Mouse (Mus musculus) stomach, embryonic 15.5 days (tissue): ENCODE data around the gene Rgl1. TPM values are rescaled to one million over a fixed set of nuclear protein-coding genes. Genes with fewer than 3 reads are reported as not detected.

Experiments
- ATAC-seq: fragments of 200-750 bp; cut with Nextera tagmentation; 2 replicates; pipeline ENCODE4 v1.8.0; 2017; ENCODE audit warnings: low read depth, moderate number of reproducible peaks, moderate TSS enrichment; ENCODE audit not compliant: insufficient read depth, low FRiP score
- H3K27ac ChIP-seq: fragments of 300-500 bp; sonication (generic); 2 replicates; pipeline ENCODE4 v1.5.1; 2015; ENCODE audit warnings: mild to moderate bottlenecking, inconsistent platforms
- H3K27me3 ChIP-seq: fragments of 300-500 bp; sonication (generic); replicated peaks from 2 replicates; pipeline ENCODE4 v1.6.1; 2015; ENCODE audit warnings: inconsistent platforms
- H3K36me3 ChIP-seq: fragments of 300-500 bp; sonication (generic); 2 replicates; pipeline ENCODE4 v1.6.1; 2015; ENCODE audit warnings: inconsistent platforms
- H3K4me1 ChIP-seq: fragments of 300-500 bp; sonication (generic); 2 replicates; pipeline ENCODE4 v1.6.1; 2015; ENCODE audit warnings: inconsistent platforms
- H3K4me2 ChIP-seq: fragments of 300-500 bp; sonication (generic); 2 replicates; pipeline ENCODE4 v1.6.1; 2015; ENCODE audit warnings: mild to moderate bottlenecking, inconsistent platforms
- H3K4me3 ChIP-seq: fragments of 300-500 bp; sonication (generic); replicated peaks from 2 replicates; pipeline ENCODE4 v1.5.1; 2015; ENCODE audit warnings: inconsistent platforms
- H3K9ac ChIP-seq: fragments of 300-500 bp; sonication (generic); 2 replicates; pipeline ENCODE4 v1.6.1; 2015; ENCODE audit warnings: inconsistent platforms
- H3K9me3 ChIP-seq: fragments of 300-500 bp; sonication (generic); 2 replicates; pipeline ENCODE4 v1.6.1; 2016; ENCODE audit warnings: inconsistent platforms
- WGBS: fragments of 180-500 bp; shearing (Covaris S2); methylation state at CpG from one replicate; pipeline ENCODE4 v1.1.7; 2015; 5-methylcytosine and 5-hydroxymethylcytosine counted together
- polyA plus RNA-seq: library from polyadenylated mRNA; unstranded; fragments of >200 nt; fragmentation: Nextera tagmentation; extraction: Ambion mirVana; gene quantifications from 2 replicates; pipeline ENCODE4 v1.2.1, GENCODE M21; 2015

The Rgl1 gene
- polyA plus RNA-seq, 1 experiment from 2014 or later = 41.7 TPM

- Histone ChIP-seq H3K4me1 (no peaks in the 10 kb centered on the region), H3K9ac (no peak overlapping the region), H3K27ac (no peak overlapping the region), H3K4me2 (no peak overlapping the region), H3K36me3 (peaks cover 5% of the 10 kb centered on the region; the same call in 1 of the 2 replicates), H3K27me3 (no peaks in the 10 kb centered on the region), H3K9me3 (no peaks in the 10 kb centered on the region), H3K4me3 (no peak overlapping the region)
- ATAC-seq = no peak
- WGBS = 77% methylated on average over 9 of the region's 9 CpGs
Observed at GRCm38 (mm10) chr1:152526154-152526553, 240.0 kb downstream of the Rgl1 start.

- no peak; the same call in 1 of the 2 replicates for ATAC-seq
- Histone ChIP-seq H3K36me3 (peaks cover 9% of the 10 kb centered on the region; the same call in 1 of the 2 replicates), H3K27me3 (no peaks in the 10 kb centered on the region), H3K4me1 (no peaks in the 10 kb centered on the region), H3K9ac (no peak overlapping the region), H3K4me3 (no peak overlapping the region), H3K9me3 (no peaks in the 10 kb centered on the region), H3K4me2 (no peak overlapping the region), H3K27ac (no peak overlapping the region)
- 15% methylated on average over 6 of the region's 6 CpGs for WGBS
Observed at GRCm38 (mm10) chr1:152524987-152525648, 241.0 kb downstream of the Rgl1 start.

GRCm38 (mm10) chr1:152524098-152524892 is 241.9 kb downstream of the Rgl1 start:
- Histone ChIP-seq H3K9ac (no peak overlapping the region), H3K4me2 (no peak overlapping the region), H3K9me3 (no peaks in the 10 kb centered on the region), H3K4me1 (no peaks in the 10 kb centered on the region), H3K27me3 (no peaks in the 10 kb centered on the region), H3K27ac (no peak overlapping the region), H3K4me3 (no peak overlapping the region), H3K36me3 (peaks cover 10% of the 10 kb centered on the region; the same call in 1 of the 2 replicates)
- 77% methylated on average over 22 of the region's 22 CpGs for WGBS
- ATAC-seq = no peak

GRCm38 (mm10) chr1:152523292-152523691 is 242.9 kb downstream of the Rgl1 start:
- H3K4me3 ChIP-seq = no peak overlapping the region
- WGBS = 57% methylated on average over 11 of the region's 11 CpGs
- H3K9ac ChIP-seq = no peak overlapping the region
- H3K4me2 ChIP-seq = no peak overlapping the region
- no peaks in the 10 kb centered on the region for H3K9me3 ChIP-seq
- H3K4me1 ChIP-seq = no peaks in the 10 kb centered on the region
- no peaks in the 10 kb centered on the region for H3K27me3 ChIP-seq
- no peak for ATAC-seq
- no peak overlapping the region for H3K27ac ChIP-seq
- H3K36me3 ChIP-seq = 0 out of 2 replicates have a peak, but pooled peaks cover 16% of the 10 kb centered on the region

- ATAC-seq = no peak
- no peaks in the 10 kb centered on the region for H3K27me3 ChIP-seq
- no peak overlapping the region for H3K9ac ChIP-seq
- H3K9me3 ChIP-seq = no peaks in the 10 kb centered on the region
- H3K27ac ChIP-seq = no peak overlapping the region
- H3K36me3 ChIP-seq = 0 out of 2 replicates have a peak, but pooled peaks cover 16% of the 10 kb centered on the region
- no peak overlapping the region for H3K4me3 ChIP-seq
- 95% methylated on average over 3 of the region's 3 CpGs for WGBS
- H3K4me2 ChIP-seq = no peak overlapping the region
- H3K4me1 ChIP-seq = no peaks in the 10 kb centered on the region
Observed at GRCm38 (mm10) chr1:152522226-152522625, 243.9 kb downstream of the Rgl1 start.

GRCm38 (mm10) chr1:152520798-152521575 is 245.2 kb downstream of the Rgl1 start:
- Histone ChIP-seq H3K4me2 (no peak overlapping the region), H3K9ac (no peak overlapping the region), H3K36me3 (0 out of 2 replicates have a peak, but pooled peaks cover 16% of the 10 kb centered on the region), H3K9me3 (no peaks in the 10 kb centered on the region), H3K27me3 (no peaks in the 10 kb centered on the region), H3K27ac (no peak overlapping the region), H3K4me1 (no peaks in the 10 kb centered on the region), H3K4me3 (no peak overlapping the region)
- ATAC-seq = no peak
- 79% methylated on average over 16 of the region's 16 CpGs for WGBS

- H3K9ac ChIP-seq = no peak overlapping the region
- H3K36me3 ChIP-seq = 0 out of 2 replicates have a peak, but pooled peaks cover 11% of the 10 kb centered on the region
- ATAC-seq = no peak
- H3K27me3 ChIP-seq = no peaks in the 10 kb centered on the region
- H3K4me3 ChIP-seq = no peak overlapping the region
- H3K4me2 ChIP-seq = no peak overlapping the region
- no peaks in the 10 kb centered on the region for H3K9me3 ChIP-seq
- no peaks in the 10 kb centered on the region for H3K4me1 ChIP-seq
- no peak overlapping the region for H3K27ac ChIP-seq
- WGBS = 89% methylated on average over 8 of the region's 8 CpGs
Observed at GRCm38 (mm10) chr1:152518971-152519370, 247.2 kb downstream of the Rgl1 start.

- no peak for ATAC-seq
- no peak overlapping the region for H3K9ac ChIP-seq
Observed at GRCm38 (mm10) chr1:152517057-152517570, 249.0 kb downstream of the Rgl1 start.

GRCm38 (mm10) chr1:152514256-152514655 is 251.9 kb downstream of the Rgl1 start:
- Histone ChIP-seq H3K9me3 (no peaks in the 10 kb centered on the region), H3K27me3 (no peaks in the 10 kb centered on the region), H3K27ac (no peak overlapping the region), H3K36me3 (0 out of 2 replicates have a peak, but pooled peaks cover 6% of the 10 kb centered on the region), H3K4me1 (no peaks in the 10 kb centered on the region), H3K9ac (no peak overlapping the region), H3K4me2 (no peak overlapping the region), H3K4me3 (no peak overlapping the region)
- ATAC-seq = no peak
- 47% methylated on average over 4 of the region's 4 CpGs for WGBS

More at GRCm38 (mm10) chr1:152517057-152517570, 249.0 kb downstream of the Rgl1 start:
- no peaks in the 10 kb centered on the region for H3K27me3 ChIP-seq
- peak overlapping the region; percentile 42; the same call in 1 of the 2 replicates for H3K27ac ChIP-seq
- no peaks in the 10 kb centered on the region for H3K4me1 ChIP-seq
- no peaks in the 10 kb centered on the region for H3K9me3 ChIP-seq
- 51% methylated on average over 4 of the region's 4 CpGs for whole genome bisulfite sequencing
- H3K4me2 ChIP-seq = no peak overlapping the region
- H3K4me3 ChIP-seq = no peak overlapping the region
- H3K36me3 ChIP-seq = 0 out of 2 replicates have a peak, but pooled peaks cover 11% of the 10 kb centered on the region

GRCm38 (mm10) chr1:152511237-152511636 is 254.9 kb downstream of the Rgl1 start:
- Histone ChIP-seq H3K4me1 (no peaks in the 10 kb centered on the region), H3K36me3 (no peaks in the 10 kb centered on the region), H3K27ac (no peak overlapping the region), H3K9ac (no peak overlapping the region), H3K4me3 (no peak overlapping the region), H3K4me2 (no peak overlapping the region), H3K27me3 (no peaks in the 10 kb centered on the region), H3K9me3 (no peaks in the 10 kb centered on the region)
- WGBS = 71% methylated on average over 4 of the region's 4 CpGs
- ATAC-seq = no peak

GRCm38 (mm10) chr1:152508481-152509220 is 257.5 kb downstream of the Rgl1 start:
- Histone ChIP-seq H3K27me3 (no peaks in the 10 kb centered on the region), H3K36me3 (no peaks in the 10 kb centered on the region), H3K4me3 (no peak overlapping the region)

More at GRCm38 (mm10) chr1:152508481-152509220, 257.5 kb downstream of the Rgl1 start:
- Histone ChIP-seq H3K9me3 (no peaks in the 10 kb centered on the region), H3K9ac (no peak overlapping the region), H3K27ac (no peak overlapping the region), H3K4me1 (no peaks in the 10 kb centered on the region), H3K4me2 (no peak overlapping the region)
- 89% methylated on average over 11 of the region's 11 CpGs for WGBS
- no peak for ATAC-seq
